Comparison of ENCODE assay signal across 8 mouse cellular contexts in genomic region chr19:38224685-38225060, GRCm38 (mm10). TPM values are rescaled to one million over a fixed set of nuclear protein-coding genes. Genes with fewer than 3 reads are reported as not detected.
DNase-seq lines count a peak whose midpoint lies in the region; ATAC-seq and TF ChIP-seq lines count a peak whose summit lies in the region.

No protein-coding gene starts in this region.

- no peak for DNase-seq in kidney, adult 2 months
- DNase-seq in kidney, adult 8-10 months, result no peak
- peak; percentile 89 for DNase-seq in brain, adult 2 months (ENCODE audit: low read depth, low spot score)
- DNase-seq in left cerebral cortex, postnatal 14 days (ENCODE audit: low spot score in 2 of 2), result peak; percentile 57 to 83
- no peak for DNase-seq in thymus, postnatal 36 days
- no peak for DNase-seq in natural killer cell, adult 2 months (ENCODE audit: low spot score in 2 of 2)

- peak; percentile 65 for ATAC-seq in forebrain, embryonic 15.5 days (replicated peaks)
- peak; percentile 51 for ATAC-seq in neural tube, embryonic 15.5 days (ENCODE audit: low FRiP score)

- H3K36me3 ChIP-seq in kidney, adult 2 months (ENCODE audit: control insufficient read depth, insufficient read depth, low read length), result no peaks in the 10 kb centered on the region
- H3K36me3 ChIP-seq in forebrain, embryonic 15.5 days, result no peaks in the 10 kb centered on the region
- no peaks in the 10 kb centered on the region for H3K36me3 ChIP-seq in neural tube, embryonic 15.5 days

- no peak for TF ChIP-seq POLR2A in kidney, adult 2 months (IDR thresholded peaks at IDR 0.05; ENCODE audit: low read depth, low read length)

- H3K27me3 ChIP-seq in kidney, adult 2 months (replicated peaks; ENCODE audit: control insufficient read depth, insufficient read depth, low read length), result no peaks in the 10 kb centered on the region
- no peaks in the 10 kb centered on the region for H3K27me3 ChIP-seq in forebrain, embryonic 15.5 days
- H3K27me3 ChIP-seq in neural tube, embryonic 15.5 days (replicated peaks), result no peaks in the 10 kb centered on the region

- H3K4me3 ChIP-seq in kidney, adult 2 months (ENCODE audit: insufficient read depth, low read depth, low read length), result peak overlapping the region; percentile 98
- peak overlapping the region; percentile 57 for H3K4me3 ChIP-seq in forebrain, embryonic 15.5 days
- peak overlapping the region; percentile 61 for H3K4me3 ChIP-seq in neural tube, embryonic 15.5 days (replicated peaks)

- H3K9ac ChIP-seq in forebrain, embryonic 15.5 days (replicated peaks), result peak overlapping the region; percentile 79
- peak overlapping the region; percentile 63 for H3K9ac ChIP-seq in neural tube, embryonic 15.5 days (replicated peaks)

- peak overlapping the region; percentile 62 for H3K4me2 ChIP-seq in forebrain, embryonic 15.5 days (replicated peaks)
- peak overlapping the region; percentile 75 for H3K4me2 ChIP-seq in neural tube, embryonic 15.5 days

- WGBS in kidney, adult 2 months, result 10% methylated on average over 9 of the region's 9 CpGs
- WGBS in forebrain, embryonic 15.5 days, result 2% methylated on average over 9 of the region's 9 CpGs
- 5% methylated on average over 9 of the region's 9 CpGs for WGBS in neural tube, embryonic 15.5 days

- peaks cover 4% of the 10 kb centered on the region; the same call in 1 of the 2 replicates for H3K4me1 ChIP-seq in kidney, adult 2 months (ENCODE audit: control insufficient read depth, insufficient read depth, low read length)
- peaks cover 16% of the 10 kb centered on the region for H3K4me1 ChIP-seq in forebrain, embryonic 15.5 days
- H3K4me1 ChIP-seq in neural tube, embryonic 15.5 days, result peaks cover 14% of the 10 kb centered on the region

- intact Hi-C loops in left cerebral cortex, postnatal 14 days (cut with DNase I), result loop anchor here (1.0 to 5.0 kb wide), 2 partner anchors 40 to 98 kb away; partner anchors contain the start of gene Lgi1

- no peaks in the 10 kb centered on the region for H3K9me3 ChIP-seq in forebrain, embryonic 15.5 days
- H3K9me3 ChIP-seq in neural tube, embryonic 15.5 days (replicated peaks), result no peaks in the 10 kb centered on the region

- no peak for TF ChIP-seq CTCF in kidney, adult 2 months (conservative IDR thresholded peaks at IDR 0.05; ENCODE audit: insufficient read depth, insufficient read length, low read depth, low read length)

- no peak overlapping the region for H3K27ac ChIP-seq in kidney, adult 2 months (ENCODE audit: insufficient read depth, low read depth, low read length)
- peak overlapping the region; percentile 99 for H3K27ac ChIP-seq in forebrain, embryonic 15.5 days (replicated peaks)
- H3K27ac ChIP-seq in neural tube, embryonic 15.5 days (replicated peaks), result peak overlapping the region; percentile 97

RNA-seq across cellular contexts. Expression of gene Fra10ac1, which starts 0.7 kb away (rescaled TPM):
- 4.0 and 4.8 TPM in 2 replicates for polyA plus RNA-seq in kidney, adult 2 months (2012; rRNA removed)
- 53.7 and 54.9 TPM in 2 replicates for polyA plus RNA-seq in forebrain, embryonic 15.5 days (2015; fragmentation: Nextera tagmentation; extraction: Ambion mirVana)
- total RNA-seq in left cerebral cortex, postnatal 14 days (2021), result 10 to 100 TPM; 11.1 to 15.9 TPM
- polyA plus RNA-seq in neural tube, embryonic 15.5 days (2015; fragmentation: Nextera tagmentation; extraction: Ambion mirVana), result 38.6 and 39.2 TPM in 2 replicates

RNA-seq across cellular contexts. Expression of gene Lgi1, which starts 39.7 kb away (rescaled TPM):
- 0.10 and 0.28 TPM in 2 replicates for polyA plus RNA-seq in kidney, adult 2 months (2012; rRNA removed)
- polyA plus RNA-seq in forebrain, embryonic 15.5 days (2015; fragmentation: Nextera tagmentation; extraction: Ambion mirVana), result 13.0 and 14.4 TPM in 2 replicates
- 100 to 1,000 TPM; 117 to 127 TPM for total RNA-seq in left cerebral cortex, postnatal 14 days (2021)
- 19.5 and 24.7 TPM in 2 replicates for polyA plus RNA-seq in neural tube, embryonic 15.5 days (2015; fragmentation: Nextera tagmentation; extraction: Ambion mirVana)

Comparison
In these comparisons a context has a peak if more than half of its experiments do, and no peak if none do; other contexts are left out.
1. DNase-seq: peak in brain, adult 2 months (single experiment) and left cerebral cortex, postnatal 14 days (2 of 2); none in kidney, adult 2 months (single experiment), kidney, adult 8-10 months (0 of 2), thymus, postnatal 36 days (0 of 2) and natural killer cell, adult 2 months (0 of 2).
2. RNA of gene Lgi1, which starts 39.7 kb away (polyA plus RNA-seq): 19.5 to 24.7 TPM in neural tube, embryonic 15.5 days and 13.0 to 14.4 TPM in forebrain, embryonic 15.5 days; 0.10 to 0.28 TPM in kidney, adult 2 months; every median in the first group is over 10 times any median in the second.
3. Peak in every context shown above with its lines, with median percentiles within 50 percentile points of each other: H3K4me3 ChIP-seq.